Mouse (Mus musculus) spleen, postnatal 14 days (tissue): Measurements from ENCODE around the gene Ptpn1.

Experiments
- DNase-seq, 2 experiments: peaks; one replicate each; pipeline ENCODE4 v3.0.0; 2021 to 2022; ENCODE audit warnings: low spot score in 2 of 2

The Ptpn1 gene

GRCm38 (mm10) chr2:168008132-168008531 lies 76.3 kb downstream of the Ptpn1 start:
- DNase-seq: no peak

GRCm38 (mm10) chr2:168009936-168010668 lies 78.2 kb downstream of the Ptpn1 start, which contains the start of gene Ripor3:
Ripor3 (minus strand) TSS chr2:168010618.
- peak; percentile 47 to 66 for DNase-seq

GRCm38 (mm10) chr2:168010893-168011292 lies 79.0 kb downstream of the Ptpn1 start:
- no peak for DNase-seq

GRCm38 (mm10) chr2:168016951-168017391 lies 85.1 kb downstream of the Ptpn1 start:
- peak; percentile 43 to 67 for DNase-seq

- no peak for DNase-seq
Observed at GRCm38 (mm10) chr2:168019201-168019715, 87.4 kb downstream of the Ptpn1 start.

GRCm38 (mm10) chr2:168023763-168024402 lies 92.0 kb downstream of the Ptpn1 start:
- no peak for DNase-seq

GRCm38 (mm10) chr2:168025174-168025573 lies 93.3 kb downstream of the Ptpn1 start:
- DNase-seq: no peak

GRCm38 (mm10) chr2:168025882-168026281 lies 94.0 kb downstream of the Ptpn1 start:
- DNase-seq: no peak

GRCm38 (mm10) chr2:168026467-168026866 lies 94.6 kb downstream of the Ptpn1 start:
- no peak for DNase-seq

GRCm38 (mm10) chr2:168028376-168028775 lies 96.5 kb downstream of the Ptpn1 start:
- no peak for DNase-seq
